Mouse (Mus musculus) kidney, adult 9 months (tissue): Measurements from ENCODE around the gene Slc16a7.

Experiments
- DNase-seq: peaks from one replicate; pipeline ENCODE4 v3.0.0; 2022

Gene Slc16a7

GRCm38 (mm10) chr10:125388876-125389786 lies at the start of gene Slc16a7:
Gene Slc16a7 (minus strand): TSS chr10:125389465.
- DNase-seq, result peak; percentile 72

DNA sequence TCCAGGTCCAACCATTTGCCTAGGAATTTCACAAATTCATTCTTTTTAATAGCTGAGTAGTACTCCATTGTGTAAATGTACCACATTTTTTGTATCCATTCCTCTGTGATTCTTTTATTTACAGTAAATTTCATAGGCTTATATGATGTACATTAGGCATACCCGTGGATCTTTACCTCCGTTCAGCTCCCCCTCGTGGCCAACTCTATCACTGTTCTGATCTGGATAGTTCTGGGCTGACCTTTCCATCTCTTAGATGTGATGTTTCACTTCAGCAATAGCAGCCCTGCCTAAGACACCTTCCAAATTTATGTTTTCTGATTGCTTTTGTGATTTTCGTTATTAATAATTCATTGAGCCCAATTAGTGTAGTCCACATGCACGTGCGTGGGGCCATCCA lies 29.5 kb upstream of the Slc16a7 start:
- DNase-seq, result no peak

DNA sequence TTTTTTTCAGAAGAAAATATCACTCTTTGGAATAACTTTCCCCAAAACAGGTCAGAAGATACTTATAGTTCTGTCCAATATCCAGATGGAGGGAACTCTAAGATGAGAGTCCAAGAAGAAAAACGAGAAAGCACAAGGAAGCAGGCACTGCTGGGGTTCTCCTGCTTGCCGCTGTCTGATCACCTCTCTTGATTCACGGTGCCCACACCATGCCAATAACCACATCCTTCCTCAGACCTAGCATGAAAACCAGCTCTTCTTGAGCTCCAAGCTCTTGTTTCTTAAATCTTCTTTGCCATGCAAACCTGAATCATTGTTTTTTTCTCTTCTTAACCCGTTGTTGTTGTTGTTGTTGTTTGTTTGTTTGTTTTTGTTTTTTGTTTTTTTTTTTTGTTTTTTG lies 10.5 kb upstream of the Slc16a7 start:
- no peak for DNase-seq

DNA sequence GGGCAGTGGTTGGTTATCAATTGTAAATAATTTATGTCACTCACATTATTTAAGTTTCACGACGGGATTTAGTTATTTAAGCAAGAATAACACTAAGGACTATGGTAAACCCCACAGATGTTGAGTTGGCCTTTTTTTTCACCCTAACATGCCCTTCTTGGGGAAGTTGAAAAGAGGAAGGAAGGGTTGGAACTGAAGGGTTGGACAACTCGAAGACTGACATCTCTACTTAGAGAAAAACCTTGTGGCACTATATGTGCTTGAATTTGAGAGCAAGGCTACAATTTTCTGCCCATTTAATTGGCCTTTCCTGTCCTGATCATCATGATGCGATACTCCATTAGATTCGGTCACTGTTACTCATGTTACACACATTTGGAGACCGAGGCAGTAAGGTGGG lies 746 bp upstream of the Slc16a7 start:
- DNase-seq, result no peak

DNA sequence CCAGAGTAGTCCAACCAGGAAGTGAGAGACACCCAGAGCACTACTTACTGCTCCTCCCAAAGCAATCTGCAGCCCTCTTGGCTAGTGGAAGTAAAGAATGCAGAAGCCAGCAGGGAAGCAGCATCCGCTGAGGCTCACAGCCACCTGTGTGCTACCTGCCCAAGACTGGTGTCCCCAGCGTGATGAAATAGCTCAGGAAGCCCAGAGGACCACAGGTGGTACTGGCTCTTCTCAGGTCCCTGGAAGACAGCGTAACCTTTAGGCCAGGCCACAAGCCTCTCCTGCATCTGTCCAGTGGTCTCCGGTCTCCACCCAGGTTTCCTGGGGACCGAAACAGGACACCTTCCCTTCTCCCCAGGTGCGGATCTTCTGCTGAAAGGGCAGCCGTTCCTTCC lies 787 bp downstream of the Slc16a7 start:
- peak; percentile 30 for DNase-seq

DNA sequence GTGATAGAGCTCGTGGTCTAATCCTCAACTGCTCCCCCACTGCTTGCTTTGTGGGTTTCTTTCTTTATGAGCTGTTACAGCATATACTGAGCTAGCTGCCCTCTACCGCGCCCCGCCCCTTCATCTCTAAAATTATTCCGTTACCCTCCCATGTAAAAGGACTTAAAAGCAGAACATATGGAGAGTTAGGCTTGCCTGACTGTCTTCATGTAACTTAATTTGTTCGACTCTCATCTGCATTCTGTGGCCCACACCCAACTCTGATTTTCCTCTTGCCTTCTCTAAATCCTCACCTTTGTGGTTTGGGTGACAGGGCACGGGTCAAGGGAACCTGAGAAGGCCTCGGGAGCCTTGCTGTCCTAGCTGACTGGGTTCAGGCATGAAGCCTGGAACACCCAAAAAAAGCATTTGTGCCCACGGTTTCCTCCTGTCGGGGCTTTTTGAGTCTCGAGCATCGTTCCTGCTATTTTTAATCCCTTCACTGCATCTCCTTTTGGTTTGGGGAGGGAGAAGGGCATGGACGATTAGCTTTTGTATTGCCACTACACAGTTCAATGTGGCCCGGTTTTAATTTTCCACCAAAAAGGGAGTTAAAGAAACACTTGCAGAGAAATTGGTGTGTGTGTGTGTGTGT lies 1.4 kb downstream of the Slc16a7 start:
- DNase-seq, result peak; percentile 19

DNA sequence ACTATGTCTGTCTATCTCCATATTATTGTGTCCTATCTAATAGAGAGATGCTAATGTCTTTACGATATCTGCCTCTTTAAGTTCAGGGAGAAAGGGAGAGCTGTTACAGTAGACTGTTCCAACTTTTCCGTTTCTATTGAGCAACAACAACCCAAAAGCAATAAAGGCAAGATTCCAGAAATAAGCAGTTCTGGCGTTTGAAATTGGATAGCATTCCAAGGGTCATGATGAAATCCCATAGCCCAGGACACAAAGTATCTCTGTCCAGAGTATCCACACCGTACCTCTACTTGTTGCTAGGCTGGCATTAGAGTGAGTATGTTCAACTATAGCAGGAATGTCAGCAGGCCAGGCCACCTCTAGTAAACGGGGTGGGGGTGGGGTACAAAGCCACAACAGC lies 13.7 kb downstream of the Slc16a7 start:
- no peak for DNase-seq

DNA sequence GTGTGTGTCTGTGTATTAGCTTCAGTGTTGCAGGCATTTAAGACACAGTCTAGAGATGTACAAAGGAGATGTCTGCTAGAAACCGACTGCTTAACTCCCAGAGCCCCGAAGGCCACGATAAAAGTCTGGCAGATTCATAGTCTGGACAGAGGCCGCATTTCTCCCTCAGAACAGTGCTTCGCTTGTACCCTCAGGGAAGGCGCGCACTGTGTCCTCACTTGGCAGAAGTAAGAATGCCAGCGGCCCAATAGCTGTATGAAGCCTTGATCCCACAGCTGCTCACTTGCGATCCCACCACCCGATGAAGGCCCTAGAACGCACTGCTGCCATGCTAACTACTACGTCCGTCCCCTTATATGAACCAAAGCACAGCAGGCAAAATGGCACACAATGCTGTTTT lies 16.6 kb downstream of the Slc16a7 start:
- DNase-seq, result no peak

- DNase-seq, result no peak
These were observed 17.8 kb downstream of the Slc16a7 start for GRCm38 (mm10) chr10:125371451-125371850.

- DNase-seq, result no peak
These were observed 19.1 kb downstream of the Slc16a7 start for GRCm38 (mm10) chr10:125370037-125370610.

DNA sequence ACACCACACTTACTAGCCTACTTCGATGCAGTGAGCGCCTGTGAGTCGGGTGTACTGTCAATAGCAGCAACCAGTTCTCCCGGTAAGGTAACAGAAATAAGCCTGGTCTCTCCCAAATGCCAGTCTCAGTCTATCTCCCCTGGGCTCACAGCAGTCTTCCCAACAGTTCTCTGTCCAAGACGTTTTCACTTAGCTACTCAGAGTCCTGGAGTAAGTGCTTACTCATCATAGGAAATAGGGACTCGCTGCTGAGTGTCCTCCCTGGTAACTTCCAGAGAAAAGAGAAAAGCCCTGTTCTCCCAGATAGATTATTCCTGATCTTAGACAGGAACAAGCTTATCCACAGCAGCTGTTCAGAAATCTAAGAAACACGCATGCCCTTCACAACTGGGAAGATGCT lies 30.8 kb downstream of the Slc16a7 start:
- no peak for DNase-seq

GRCm38 (mm10) chr10:125352805-125353204 lies 36.5 kb downstream of the Slc16a7 start:
- DNase-seq, result no peak

GRCm38 (mm10) chr10:125348171-125348570 lies 41.1 kb downstream of the Slc16a7 start:
- DNase-seq, result no peak

- DNase-seq, result no peak
These were observed 42.1 kb downstream of the Slc16a7 start for GRCm38 (mm10) chr10:125347149-125347548.

DNA sequence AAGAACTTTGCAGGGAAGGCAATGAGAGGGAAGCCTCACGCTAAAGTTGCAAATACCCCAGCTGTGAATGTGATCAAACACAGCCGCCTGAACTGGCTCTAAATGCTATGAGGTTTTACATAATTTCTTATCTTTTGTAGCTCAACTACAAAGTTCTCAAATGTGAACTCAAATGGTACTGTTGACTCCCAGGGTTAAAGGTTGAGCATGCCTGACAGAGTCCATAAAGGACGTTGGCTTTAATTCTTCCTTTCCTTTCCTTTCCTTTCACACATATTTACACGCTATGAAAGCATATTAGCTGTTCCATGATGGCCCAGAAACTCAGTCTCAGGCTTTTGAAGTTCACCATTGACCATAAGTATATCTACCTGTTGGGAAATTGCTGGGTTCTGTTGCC lies 42.9 kb downstream of the Slc16a7 start:
- no peak for DNase-seq

DNA sequence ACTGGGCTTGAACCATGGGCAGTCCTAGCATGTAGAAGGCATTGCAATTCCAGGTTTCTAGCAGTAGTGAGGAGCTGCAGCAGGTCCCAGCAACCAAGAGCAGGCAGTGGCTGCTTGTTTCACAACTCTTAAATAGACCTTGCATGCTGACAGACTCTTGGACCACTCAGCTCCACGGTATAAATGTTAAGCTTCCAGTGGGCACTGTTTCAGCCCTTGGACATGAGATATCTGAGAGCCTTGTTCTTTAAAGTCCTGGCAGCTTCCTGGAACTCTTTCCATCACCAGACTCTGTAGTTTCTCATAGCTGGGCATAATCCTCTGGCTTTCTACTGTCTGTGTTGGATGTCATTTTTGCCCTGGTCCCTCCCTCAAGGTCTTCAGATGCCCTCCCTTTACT lies 43.7 kb downstream of the Slc16a7 start:
- no peak for DNase-seq

- DNase-seq, result peak; percentile 81
These were observed 47.1 kb downstream of the Slc16a7 start for GRCm38 (mm10) chr10:125342204-125342603.

- DNase-seq, result no peak
These were observed 55.5 kb downstream of the Slc16a7 start for GRCm38 (mm10) chr10:125333799-125334198.

- DNase-seq, result no peak
These were observed 57.9 kb downstream of the Slc16a7 start for GRCm38 (mm10) chr10:125331334-125331733.

- DNase-seq, result peak; percentile 57
These were observed 60.8 kb downstream of the Slc16a7 start for GRCm38 (mm10) chr10:125328331-125329063.

DNA sequence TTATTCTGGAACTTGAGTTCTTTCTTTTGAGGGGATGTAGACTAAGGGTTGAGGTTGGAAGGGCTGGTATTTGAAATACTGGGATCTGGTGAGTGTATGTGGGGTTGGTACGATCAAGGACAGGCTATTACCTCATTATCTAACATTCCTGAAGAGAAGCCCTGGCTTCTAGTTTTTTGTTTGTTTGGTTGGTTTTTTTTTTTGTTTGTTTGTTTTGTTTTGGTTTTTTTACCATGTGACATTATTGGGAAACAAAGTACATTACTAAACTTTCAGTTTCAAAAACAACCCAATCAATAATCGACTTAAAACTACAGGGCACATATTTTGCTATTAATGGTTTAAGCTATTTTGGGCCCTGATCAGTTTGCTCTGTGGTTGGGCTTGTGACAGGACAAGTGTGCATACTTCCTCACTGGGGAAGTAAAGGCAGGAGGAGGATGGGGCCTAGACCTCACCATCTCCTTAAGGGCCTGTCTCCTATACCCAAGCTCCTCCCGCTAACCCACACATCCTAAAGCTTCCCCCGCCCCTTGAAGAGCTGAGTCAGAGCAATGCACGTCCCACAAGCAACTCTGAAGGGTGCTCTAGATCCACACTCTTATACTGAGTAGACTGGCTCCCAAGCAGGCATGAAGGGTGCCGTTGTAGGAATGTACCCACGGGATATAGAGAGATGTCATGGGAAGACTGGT lies 64.2 kb downstream of the Slc16a7 start:
- DNase-seq, result no peak

- no peak for DNase-seq
These were observed 65.0 kb downstream of the Slc16a7 start for GRCm38 (mm10) chr10:125324149-125324834.
